Mouse (Mus musculus) forebrain, embryonic 14.5 days (tissue): Measurements from ENCODE around the gene Phactr1. TPM values are rescaled to one million over a fixed set of nuclear protein-coding genes. Genes with fewer than 3 reads are reported as not detected.

Experiments
- ATAC-seq: fragments of 200-750 bp; cut with Nextera tagmentation; 2 replicates; pipeline ENCODE4 v1.8.0; 2017; ENCODE audit warnings: mild to moderate bottlenecking, moderate library complexity
- DNase-seq: peaks from one replicate; pipeline ENCODE4 v3.0.0-alpha.2; 2015; ENCODE audit warnings: low spot score
- H3K27ac ChIP-seq: fragments of 300-500 bp; sonication (generic); 2 replicates; pipeline ENCODE4 v1.5.1; 2014; ENCODE audit warnings: low read depth, mild to moderate bottlenecking, control low read depth, low read length, moderate library complexity
- H3K27me3 ChIP-seq: fragments of 300-500 bp; sonication (generic); replicated peaks from 2 replicates; pipeline ENCODE4 v1.6.1; 2014; ENCODE audit warnings: low read length, control low read depth, mixed read lengths; ENCODE audit not compliant: control insufficient read depth, insufficient read depth
- H3K36me3 ChIP-seq: fragments of 300-500 bp; sonication (generic); 2 replicates; pipeline ENCODE4 v1.6.1; 2014; ENCODE audit warnings: low read length, control low read depth; ENCODE audit not compliant: control insufficient read depth, insufficient read depth
- H3K4me1 ChIP-seq: fragments of 300-500 bp; sonication (generic); 2 replicates; pipeline ENCODE4 v1.6.1; 2014; ENCODE audit warnings: antibody characterized with exemption, low read length, control low read depth; ENCODE audit not compliant: control insufficient read depth, insufficient read depth
- H3K4me2 ChIP-seq: fragments of 300-500 bp; sonication (generic); 2 replicates; pipeline ENCODE4 v1.6.1; 2014; ENCODE audit warnings: mild to moderate bottlenecking, control low read depth, low read length
- H3K4me3 ChIP-seq: fragments of 300-500 bp; sonication (generic); 2 replicates; pipeline ENCODE4 v1.5.1; 2014; ENCODE audit warnings: low read depth, low read length, control low read depth
- H3K9ac ChIP-seq: fragments of 300-500 bp; sonication (generic); 2 replicates; pipeline ENCODE4 v1.6.1; 2014; ENCODE audit warnings: mild to moderate bottlenecking, low read length, control low read depth, moderate library complexity
- H3K9me3 ChIP-seq: fragments of 300-500 bp; sonication (generic); replicated peaks from 2 replicates; pipeline ENCODE4 v1.6.1; 2016; ENCODE audit warnings: low read length, control low read depth, mixed read lengths; ENCODE audit not compliant: control insufficient read depth
- WGBS: fragments of 180-500 bp; shearing (Covaris S2); extraction: QIAGEN DNeasy Blood & Tissue Kit; methylation state at CpG from one replicate; pipeline ENCODE4 v1.1.7; 2014; 5-methylcytosine and 5-hydroxymethylcytosine counted together
- polyA plus RNA-seq: library from polyadenylated mRNA; unstranded; fragments of >200 nt; fragmentation: Nextera tagmentation; extraction: Ambion mirVana; gene quantifications from 2 replicates; pipeline ENCODE4 v1.2.1, GENCODE M21; 2014

Gene Phactr1
- polyA plus RNA-seq, 1 experiment from 2014 or later = 47.3 TPM

- no peaks in the 10 kb centered on the region for H3K36me3 ChIP-seq
- peak overlapping the region; percentile 49 for H3K4me2 ChIP-seq
- H3K4me3 ChIP-seq = peak overlapping the region; percentile 24
- H3K9ac ChIP-seq = peak overlapping the region; percentile 43
- H3K4me1 ChIP-seq = 0 out of 2 replicates have a peak, but pooled peaks cover 3% of the 10 kb centered on the region
- no peaks in the 10 kb centered on the region for H3K9me3 ChIP-seq
- ATAC-seq = peak; percentile 82
- H3K27ac ChIP-seq = no peak overlapping the region
- DNase-seq = peak; percentile 95
- 9% methylated on average over 14 of the region's 14 CpGs for WGBS
- H3K27me3 ChIP-seq = no peaks in the 10 kb centered on the region
Measured at GRCm38 (mm10) chr13:43182465-43183201, 502.2 kb downstream of the Phactr1 start.

GRCm38 (mm10) chr13:43183248-43184055, 503.0 kb downstream of the Phactr1 start:
- no peak overlapping the region for H3K27ac ChIP-seq
- H3K4me1 ChIP-seq = 0 out of 2 replicates have a peak, but pooled peaks cover 3% of the 10 kb centered on the region
- DNase-seq (peak; percentile 35), ATAC-seq (peak; percentile 74)
- H3K27me3 ChIP-seq = no peaks in the 10 kb centered on the region
- H3K9me3 ChIP-seq = no peaks in the 10 kb centered on the region
- H3K4me2 ChIP-seq = peak overlapping the region; percentile 49
- H3K4me3 ChIP-seq = peak overlapping the region; percentile 24
- peak overlapping the region; percentile 43 for H3K9ac ChIP-seq
- H3K36me3 ChIP-seq = no peaks in the 10 kb centered on the region
- 43% methylated on average over 8 of the region's 8 CpGs for WGBS

DNA sequence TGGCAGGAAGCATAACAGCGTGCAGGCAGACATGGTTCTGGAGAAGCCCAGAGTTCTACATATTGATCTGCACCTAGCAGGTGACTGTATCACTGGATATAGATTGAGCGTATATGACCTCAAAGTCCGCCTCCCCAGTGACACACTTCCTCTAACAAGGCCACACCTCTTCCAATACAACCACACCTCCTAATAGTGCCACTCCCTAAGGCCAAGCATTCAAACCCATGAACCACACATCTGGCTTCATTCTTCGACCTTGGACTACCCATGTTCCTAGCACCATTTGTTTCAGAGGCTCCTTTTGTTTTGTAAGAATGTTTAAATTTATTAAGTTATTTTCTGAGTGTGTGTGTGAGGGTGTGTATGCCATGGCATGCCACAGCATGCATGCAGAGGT, 507.3 kb downstream of the Phactr1 start:
- no peaks in the 10 kb centered on the region for H3K9me3 ChIP-seq
- WGBS = 95% methylated on average over 4 of the region's 4 CpGs
- H3K9ac ChIP-seq = no peak overlapping the region
- 0 out of 2 replicates have a peak, but pooled peaks cover 3% of the 10 kb centered on the region for H3K4me1 ChIP-seq
- no peak overlapping the region for H3K27ac ChIP-seq
- no peak overlapping the region for H3K4me2 ChIP-seq
- H3K4me3 ChIP-seq = no peak overlapping the region
- DNase-seq (no peak), ATAC-seq (no peak)
- H3K36me3 ChIP-seq = no peaks in the 10 kb centered on the region
- no peaks in the 10 kb centered on the region for H3K27me3 ChIP-seq
